Mouse (Mus musculus) liver, adult 2 months (tissue): ENCODE measurements around the gene Cchcr1. TPM values are rescaled to one million over a fixed set of nuclear protein-coding genes. Genes with fewer than 3 reads are reported as not detected.

Experiments
- DNase-seq: peaks from one replicate; pipeline ENCODE4 v3.0.0-alpha.2; 2011; ENCODE audit warnings: low read depth, low spot score; ENCODE audit errors: extremely low read depth
- H3K27ac ChIP-seq: fragments of 200-500 bp; replicated peaks from 2 replicates; pipeline ENCODE4 v1.5.1; 2012; ENCODE audit warnings: low read depth, mild to moderate bottlenecking, control low read depth, inconsistent platforms, low read length; ENCODE audit not compliant: insufficient read depth
- H3K27me3 ChIP-seq: fragments of 200-500 bp; 2 replicates; pipeline ENCODE4 v1.6.1; 2012; ENCODE audit warnings: mild to moderate bottlenecking, moderate library complexity, low read length, inconsistent platforms; ENCODE audit not compliant: control insufficient read depth, insufficient read depth
- H3K36me3 ChIP-seq: fragments of 200-500 bp; 2 replicates; pipeline ENCODE4 v1.6.1; 2012; ENCODE audit warnings: low read length, inconsistent platforms; ENCODE audit not compliant: control insufficient read depth, insufficient read depth
- H3K4me1 ChIP-seq: fragments of 200-500 bp; 2 replicates; pipeline ENCODE4 v1.6.1; 2011; ENCODE audit warnings: low read length; ENCODE audit not compliant: control insufficient read depth, insufficient read depth
- H3K4me3 ChIP-seq: fragments of 200-500 bp; 2 replicates; pipeline ENCODE4 v1.5.1; 2011; ENCODE audit warnings: low read depth, mild to moderate bottlenecking, control low read depth, low read length, moderate library complexity; ENCODE audit not compliant: insufficient read depth
- H3K79me2 ChIP-seq: fragments of 200-500 bp; 2 replicates; pipeline ENCODE4 v1.6.1; 2012; ENCODE audit warnings: inconsistent platforms, mild to moderate bottlenecking, low read length, moderate library complexity; ENCODE audit not compliant: control insufficient read depth, insufficient read depth
- H3K9ac ChIP-seq: fragments of 200-500 bp; 2 replicates; pipeline ENCODE4 v1.6.1; 2012; ENCODE audit warnings: low read depth, mild to moderate bottlenecking, control low read depth, inconsistent platforms, low read length
- CTCF ChIP-seq: fragments of 200-500 bp; IDR thresholded peaks from 2 replicates; pipeline ENCODE4 v1.5.1; 2011; ENCODE audit warnings: low read depth, low read length, control low read depth
- POLR2A ChIP-seq: fragments of 200-500 bp; IDR thresholded peaks from 2 replicates; pipeline ENCODE4 v1.6.1; 2011; ENCODE audit warnings: low read length, control low read depth; ENCODE audit not compliant: insufficient read depth; ENCODE audit errors: extremely low read depth
- WGBS: fragments of 180-500 bp; shearing (Covaris S2); methylation state at CpG from one replicate; pipeline ENCODE4 v1.1.7; 2018; 5-methylcytosine and 5-hydroxymethylcytosine counted together
- polyA plus RNA-seq: library from polyadenylated mRNA; depleted of rRNA; stranded (reverse); fragments of >200 nt; gene quantifications from 2 replicates; pipeline ENCODE4 v1.2.3, GENCODE M21; 2012
- total RNA-seq: library from RNA; depleted of rRNA; stranded (reverse); fragments of >200 nt; gene quantifications from 2 replicates; pipeline ENCODE4 v1.2.3, GENCODE M21; 2014

Gene Cchcr1
- total and polyA plus RNA-seq, 2 experiments = 1.4 to 2.1 TPM

DNA sequence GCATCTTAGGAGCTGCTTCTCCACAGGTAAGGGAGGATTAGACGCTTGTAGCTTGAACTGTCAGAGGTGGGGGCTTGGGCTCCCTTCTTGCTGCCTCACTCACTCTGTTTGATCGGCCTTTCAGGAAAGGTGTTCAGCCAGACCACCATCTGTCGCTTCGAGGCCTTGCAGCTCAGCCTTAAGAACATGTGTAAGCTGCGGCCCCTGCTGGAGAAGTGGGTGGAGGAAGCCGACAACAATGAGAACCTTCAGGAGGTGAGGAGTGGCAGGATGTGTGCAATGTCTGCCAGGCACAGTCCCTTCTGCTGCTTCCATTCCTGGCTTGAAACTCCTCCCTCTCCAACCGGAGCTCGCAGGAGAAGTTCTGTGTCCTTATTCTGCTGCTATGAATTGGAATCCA lies 7.6 kb upstream of the Cchcr1 start:
- H3K27ac ChIP-seq = no peak overlapping the region
- no peaks in the 10 kb centered on the region for H3K36me3 ChIP-seq
- H3K79me2 ChIP-seq = no peaks in the 10 kb centered on the region
- no peak overlapping the region for H3K4me3 ChIP-seq
- H3K4me1 ChIP-seq = no peaks in the 10 kb centered on the region
- TF ChIP-seq CTCF (peak; percentile 26; the same call in 1 of the 2 replicates), POLR2A (no peak)
- no peak overlapping the region for H3K9ac ChIP-seq
- WGBS = 64% methylated on average over 8 of the region's 8 CpGs
- no peaks in the 10 kb centered on the region for H3K27me3 ChIP-seq
- no peak for DNase-seq

DNA sequence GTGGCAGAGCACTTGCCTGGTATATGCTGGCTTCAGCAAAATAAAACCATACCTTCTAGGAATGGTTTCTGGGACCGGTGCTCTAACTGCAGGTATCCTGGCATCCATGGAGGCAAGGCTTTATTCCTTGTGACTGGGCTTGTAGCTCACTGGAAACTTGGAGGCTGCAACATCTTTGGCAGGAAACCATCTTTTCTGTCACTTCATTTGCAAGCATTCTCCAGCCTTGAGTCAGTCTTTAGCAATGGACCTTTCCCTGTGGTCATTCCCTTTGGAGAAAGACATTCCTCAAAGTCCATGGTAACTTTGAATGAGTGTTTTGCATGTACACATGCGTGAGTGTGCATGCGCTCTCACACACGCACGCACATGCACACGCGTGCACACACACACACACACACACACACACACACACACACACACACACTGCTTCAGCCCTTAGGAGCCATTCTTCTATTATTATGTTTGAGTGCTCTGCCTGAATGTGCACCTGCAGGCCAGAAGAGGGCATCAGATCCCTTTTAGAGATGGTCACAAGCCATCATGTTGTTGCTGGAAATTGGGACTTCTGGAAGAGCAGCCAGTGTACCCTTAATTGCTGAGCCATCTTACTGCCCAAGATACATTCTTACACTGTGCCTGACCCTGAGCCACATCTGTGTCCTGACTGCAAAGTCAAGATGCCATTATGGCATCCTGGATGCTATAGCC lies 3.8 kb upstream of the Cchcr1 start:
- Histone ChIP-seq H3K27me3 (no peaks in the 10 kb centered on the region), H3K4me3 (no peak overlapping the region), H3K36me3 (no peaks in the 10 kb centered on the region), H3K79me2 (no peaks in the 10 kb centered on the region), H3K27ac (no peak overlapping the region), H3K4me1 (peaks cover 4% of the 10 kb centered on the region), H3K9ac (no peak overlapping the region)
- DNase-seq = no peak
- WGBS = 97% methylated on average over 7 of the region's 7 CpGs
- no peak for TF ChIP-seq CTCF
- TF ChIP-seq POLR2A = no peak

DNA sequence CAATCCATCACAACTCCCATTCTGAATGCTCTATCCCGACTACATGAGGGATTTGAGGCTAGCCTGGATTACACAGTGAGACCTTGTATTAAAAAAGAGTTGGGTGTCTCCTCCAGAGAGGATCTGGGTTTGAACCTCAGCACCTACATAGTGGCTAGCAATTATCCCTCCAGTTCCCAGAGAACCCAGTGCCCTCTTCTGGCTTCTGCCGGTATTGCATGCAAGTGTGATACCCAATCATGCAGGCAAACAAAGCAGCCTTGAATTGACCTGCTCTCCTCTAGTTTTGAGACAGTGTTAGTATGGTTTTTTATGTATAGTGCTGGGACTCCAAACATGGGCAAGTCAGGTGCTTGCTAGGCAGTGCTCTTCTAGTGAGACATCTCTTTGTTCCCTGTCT lies 3.0 kb upstream of the Cchcr1 start:
- Histone ChIP-seq H3K79me2 (no peaks in the 10 kb centered on the region), H3K36me3 (no peaks in the 10 kb centered on the region), H3K9ac (no peak overlapping the region), H3K4me1 (peaks cover 4% of the 10 kb centered on the region), H3K27ac (no peak overlapping the region), H3K27me3 (no peaks in the 10 kb centered on the region), H3K4me3 (no peak overlapping the region)
- peak; percentile 73 for TF ChIP-seq CTCF
- TF ChIP-seq POLR2A = no peak
- peak; percentile 55 for DNase-seq
- 31% methylated on average over 2 of the region's 2 CpGs for WGBS

DNA sequence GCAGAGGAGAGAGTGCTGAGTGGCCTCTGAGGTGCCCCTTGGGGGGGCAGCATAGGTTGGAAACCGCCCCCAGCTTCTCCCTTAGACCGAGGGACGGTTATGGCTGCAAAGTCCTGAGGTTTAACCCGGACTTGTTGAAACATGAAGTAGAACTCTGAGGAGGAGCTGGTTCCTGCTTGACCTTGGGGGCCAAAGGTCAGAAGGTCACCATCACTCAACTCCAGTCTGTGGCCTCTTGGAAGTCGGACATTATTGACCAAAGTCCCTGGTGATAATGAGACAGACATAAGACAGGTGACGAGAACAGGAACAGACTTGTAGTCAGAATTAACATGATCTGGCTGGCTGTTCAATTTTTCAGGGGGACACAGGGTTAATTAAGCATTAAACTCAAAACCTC lies 2.1 kb upstream of the Cchcr1 start:
- no peaks in the 10 kb centered on the region for H3K36me3 ChIP-seq
- WGBS = 81% methylated on average over 6 of the region's 6 CpGs
- no peaks in the 10 kb centered on the region for H3K79me2 ChIP-seq
- H3K9ac ChIP-seq = no peak overlapping the region
- no peak overlapping the region for H3K4me3 ChIP-seq
- H3K4me1 ChIP-seq = peaks cover 4% of the 10 kb centered on the region
- TF ChIP-seq POLR2A (no peak), CTCF (no peak)
- no peak overlapping the region for H3K27ac ChIP-seq
- H3K27me3 ChIP-seq = no peaks in the 10 kb centered on the region
- no peak for DNase-seq

DNA sequence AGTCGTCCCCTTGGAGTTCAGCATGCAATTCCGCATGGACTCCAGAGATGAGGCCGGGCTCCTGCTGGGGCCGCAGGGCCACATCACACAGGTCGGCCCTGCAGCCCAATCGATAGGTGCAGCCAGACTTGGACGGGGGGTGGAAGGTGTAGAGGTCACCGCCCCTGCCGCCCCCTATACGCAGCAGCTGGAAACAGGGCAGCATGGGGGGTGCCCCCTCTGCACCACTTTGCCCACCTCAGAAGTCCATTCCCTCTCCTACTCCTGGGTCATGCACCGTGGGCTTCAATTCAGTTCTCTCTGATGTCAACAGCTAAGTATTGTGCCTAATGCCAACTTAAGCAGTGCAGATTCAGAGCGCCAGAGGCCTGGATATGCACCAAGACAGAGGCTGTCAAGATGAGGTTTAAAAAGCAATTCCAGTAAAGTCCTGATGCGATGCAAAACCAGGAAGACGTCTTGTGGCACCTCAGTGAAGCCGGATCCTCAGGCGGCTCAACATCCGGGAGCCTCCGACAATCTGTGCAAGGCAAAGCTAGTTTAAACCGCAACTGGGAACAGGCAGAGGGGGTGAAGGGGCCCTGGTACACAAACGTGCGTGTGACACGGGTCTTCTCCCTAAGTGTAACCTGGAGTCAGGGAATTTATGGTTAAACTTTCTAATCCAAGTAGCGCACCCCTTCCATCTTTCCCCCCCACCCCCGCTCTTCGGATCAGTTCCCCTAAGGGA lies 824 bp upstream of the Cchcr1 start:
- Histone ChIP-seq H3K9ac (peak overlapping the region; percentile 24), H3K4me1 (peaks cover 4% of the 10 kb centered on the region), H3K27ac (no peak overlapping the region), H3K27me3 (no peaks in the 10 kb centered on the region), H3K79me2 (no peaks in the 10 kb centered on the region), H3K4me3 (peak overlapping the region; percentile 53), H3K36me3 (no peaks in the 10 kb centered on the region)
- no peak for DNase-seq
- TF ChIP-seq CTCF = no peak
- TF ChIP-seq POLR2A = no peak
- WGBS = 7% methylated on average over 25 of the region's 25 CpGs

DNA sequence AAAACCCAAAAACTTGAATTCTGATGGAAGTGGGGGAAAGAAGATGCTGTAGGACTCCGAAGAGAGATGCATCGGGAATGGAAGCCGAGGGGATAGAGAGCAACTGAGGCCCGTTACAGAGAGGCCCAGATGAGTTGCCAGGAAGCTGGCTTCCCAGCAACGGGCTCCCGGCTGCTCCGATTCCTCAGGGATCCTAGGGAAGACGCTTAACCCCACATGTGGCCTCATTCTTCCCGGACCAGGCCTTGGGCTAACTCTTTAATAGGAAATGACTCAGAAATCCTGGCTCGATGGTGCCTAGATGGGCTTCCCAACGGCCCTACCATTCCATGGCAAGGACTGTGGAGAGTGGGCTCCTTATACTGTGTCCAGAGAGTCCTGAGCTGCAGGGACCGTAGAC lies 626 bp downstream of the Cchcr1 start:
- Histone ChIP-seq H3K4me1 (peaks cover 4% of the 10 kb centered on the region), H3K4me3 (peak overlapping the region; percentile 22; the same call in 1 of the 2 replicates), H3K27me3 (no peaks in the 10 kb centered on the region), H3K9ac (no peak overlapping the region), H3K36me3 (no peaks in the 10 kb centered on the region), H3K79me2 (no peaks in the 10 kb centered on the region), H3K27ac (no peak overlapping the region)
- no peak for DNase-seq
- 19% methylated on average over 12 of the region's 12 CpGs for WGBS
- no peak for TF ChIP-seq CTCF
- no peak for TF ChIP-seq POLR2A
